Mouse (Mus musculus): ENCODE data around the gene Myoc.
"Not testable (repeated sequence)": the region's sequence is repeated elsewhere in the genome, so short reads cannot be mapped to it uniquely, and the experiment has no call there.

Gene Myoc

DNA sequence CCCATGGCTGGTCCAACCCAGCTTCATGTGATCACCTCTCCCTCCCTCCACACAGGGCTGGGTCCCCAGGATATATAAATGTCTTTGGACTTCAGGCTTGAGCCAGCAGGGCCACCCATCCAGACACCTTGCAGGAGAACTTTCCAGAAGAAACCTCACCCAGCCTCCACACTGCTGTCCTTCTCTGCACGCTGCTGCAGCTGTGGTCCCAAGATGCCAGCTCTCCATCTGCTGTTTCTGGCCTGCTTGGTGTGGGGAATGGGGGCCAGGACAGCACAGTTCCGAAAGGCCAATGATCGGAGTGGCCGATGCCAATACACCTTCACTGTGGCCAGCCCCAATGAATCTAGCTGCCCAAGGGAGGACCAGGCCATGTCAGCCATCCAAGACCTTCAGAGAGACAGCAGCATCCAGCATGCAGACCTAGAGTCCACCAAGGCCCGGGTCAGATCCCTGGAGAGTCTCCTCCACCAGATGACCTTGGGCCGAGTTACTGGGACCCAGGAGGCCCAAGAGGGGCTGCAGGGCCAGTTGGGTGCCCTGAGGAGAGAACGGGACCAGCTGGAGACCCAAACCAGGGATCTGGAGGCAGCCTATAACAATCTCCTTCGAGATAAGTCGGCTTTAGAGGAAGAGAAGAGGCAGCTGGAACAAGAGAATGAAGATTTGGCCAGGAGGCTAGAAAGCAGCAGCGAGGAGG lies at the start of gene Myoc:
Myoc (plus strand) TSS at position 105 of the 700 bp plus-strand sequence.
- no peak for DNase-seq (ENCODE audit: extremely low spot score, low read depth, low spot score)

DNA sequence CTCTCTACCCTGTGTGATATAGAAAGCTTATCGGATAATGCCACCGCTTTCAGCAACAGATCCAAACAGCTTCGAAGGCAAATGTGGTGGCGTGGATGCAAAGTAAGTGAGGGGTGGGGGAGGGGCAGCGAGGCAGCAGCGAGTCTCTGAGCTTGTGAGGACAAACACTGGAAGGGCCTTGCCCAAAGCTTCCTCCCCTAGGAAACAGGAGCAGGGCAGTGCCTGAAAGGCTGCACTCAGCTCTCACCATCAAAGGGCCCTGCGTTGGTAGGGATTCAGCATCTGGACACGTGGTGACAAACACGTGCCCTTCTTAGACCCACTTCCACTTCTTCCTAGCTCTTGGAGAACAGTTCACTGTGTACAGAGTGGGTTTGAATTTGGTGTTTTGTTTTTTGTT lies 49.5 kb upstream of the Myoc start:
- DNase-seq (ENCODE audit: extremely low spot score, low read depth, low spot score), result no peak

DNA sequence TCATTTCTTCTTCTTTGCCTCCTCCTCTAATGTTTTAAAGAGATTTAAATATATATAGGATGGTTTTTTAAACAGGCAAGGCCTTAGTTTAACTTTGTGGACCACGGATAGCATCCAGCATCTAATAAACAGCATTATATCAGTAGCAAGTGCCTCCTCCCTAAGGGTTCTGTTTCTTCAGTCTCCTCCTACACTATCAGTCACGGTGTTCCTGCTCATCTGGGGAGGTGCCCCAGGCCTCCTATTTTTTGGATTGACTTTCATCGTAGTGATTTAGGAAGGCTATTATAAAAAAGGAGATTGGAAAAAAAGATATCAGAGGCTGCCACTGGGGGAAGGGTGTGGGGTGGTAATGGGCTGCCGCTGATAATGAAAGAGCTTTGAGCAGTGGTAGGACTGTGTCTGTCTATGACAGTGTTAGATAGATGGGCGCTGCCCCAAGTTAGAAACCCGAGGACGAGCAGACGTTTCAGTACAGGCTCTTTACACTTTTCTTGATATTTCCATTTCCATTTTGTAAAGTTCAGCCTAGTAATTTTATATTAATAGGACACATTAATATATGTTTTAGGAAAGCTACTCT lies 48.4 kb upstream of the Myoc start:
- no peak for DNase-seq (ENCODE audit: extremely low spot score, low read depth, low spot score)

GRCm38 (mm10) chr1:162597379-162598102 lies 41.4 kb upstream of the Myoc start:
- no peak for DNase-seq (ENCODE audit: extremely low spot score, low read depth, low spot score)

DNA sequence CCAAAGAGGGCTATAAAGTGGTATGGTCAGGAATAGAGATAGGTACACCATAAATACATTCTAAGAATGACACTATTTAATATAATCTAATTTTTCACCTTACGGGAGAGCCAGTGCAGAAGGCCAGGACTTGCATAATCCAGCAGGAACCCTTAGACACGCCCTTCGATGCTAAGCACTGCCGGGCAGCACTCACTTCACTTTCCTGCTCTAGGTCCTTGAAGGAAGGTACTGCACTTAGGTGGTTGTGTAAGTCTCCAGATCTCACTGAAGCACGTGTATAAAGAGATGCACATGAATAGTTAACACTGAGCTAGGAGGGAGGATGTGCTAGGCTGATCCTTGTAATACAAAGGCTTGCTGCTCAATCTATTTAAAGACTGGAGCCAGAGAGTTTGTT lies 39.3 kb upstream of the Myoc start:
- DNase-seq (ENCODE audit: extremely low spot score, low read depth, low spot score), result no peak

GRCm38 (mm10) chr1:162601288-162601687 lies 37.7 kb upstream of the Myoc start:
- DNase-seq (ENCODE audit: extremely low spot score, low read depth, low spot score), result no peak

DNA sequence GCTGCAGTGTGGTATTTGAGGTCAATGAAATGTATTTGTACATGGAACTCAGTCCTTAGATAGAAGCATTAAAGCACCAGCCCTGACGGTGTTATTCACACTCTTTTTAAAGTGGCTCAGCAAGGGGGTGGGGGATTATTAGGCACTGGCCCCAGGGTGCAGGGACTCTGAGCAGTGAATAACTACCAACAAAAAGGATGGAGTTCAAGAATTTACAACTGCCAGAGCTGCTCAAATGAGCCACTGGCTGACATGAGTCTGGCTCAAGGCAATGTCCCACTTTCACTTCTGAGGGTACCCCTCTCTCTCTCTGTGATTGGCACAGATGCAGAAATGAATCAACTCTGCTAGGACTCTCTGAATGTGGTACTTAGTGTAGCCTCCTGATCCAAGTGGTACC lies 30.8 kb upstream of the Myoc start:
- no peak for DNase-seq (ENCODE audit: extremely low spot score, low read depth, low spot score)

DNA sequence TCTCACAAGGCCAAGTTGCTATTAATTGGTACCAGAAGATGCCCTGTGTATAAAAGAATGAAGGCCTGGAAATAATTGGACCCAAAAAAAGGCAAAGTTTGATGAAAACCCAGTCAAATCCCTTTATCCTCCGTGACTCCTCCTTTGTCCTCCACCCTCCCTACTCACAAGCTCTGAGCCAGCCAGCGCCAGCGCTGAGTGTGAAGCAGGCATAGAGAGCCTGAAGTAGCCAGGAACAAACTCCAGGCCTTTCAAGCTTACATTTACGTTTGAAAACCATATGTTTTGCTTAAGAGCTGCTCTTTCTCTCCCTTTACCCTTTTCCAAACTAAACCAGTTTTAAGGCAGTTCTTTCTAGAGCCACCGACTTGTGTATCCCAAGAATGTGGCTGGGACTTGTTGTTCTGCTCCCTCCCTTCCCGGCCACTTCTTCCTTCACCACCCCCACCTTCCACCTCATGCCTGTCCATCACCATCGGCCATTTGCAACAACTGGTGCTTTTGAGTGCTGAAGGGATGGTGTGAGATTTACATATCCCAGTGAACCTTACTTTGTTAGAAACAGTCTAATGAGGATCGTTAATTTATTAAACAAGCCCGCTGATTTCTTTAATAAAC lies 29.2 kb upstream of the Myoc start:
- DNase-seq (ENCODE audit: extremely low spot score, low read depth, low spot score), result no peak

GRCm38 (mm10) chr1:162611191-162611590 lies 27.8 kb upstream of the Myoc start:
- no peak for DNase-seq (ENCODE audit: extremely low spot score, low read depth, low spot score)

DNA sequence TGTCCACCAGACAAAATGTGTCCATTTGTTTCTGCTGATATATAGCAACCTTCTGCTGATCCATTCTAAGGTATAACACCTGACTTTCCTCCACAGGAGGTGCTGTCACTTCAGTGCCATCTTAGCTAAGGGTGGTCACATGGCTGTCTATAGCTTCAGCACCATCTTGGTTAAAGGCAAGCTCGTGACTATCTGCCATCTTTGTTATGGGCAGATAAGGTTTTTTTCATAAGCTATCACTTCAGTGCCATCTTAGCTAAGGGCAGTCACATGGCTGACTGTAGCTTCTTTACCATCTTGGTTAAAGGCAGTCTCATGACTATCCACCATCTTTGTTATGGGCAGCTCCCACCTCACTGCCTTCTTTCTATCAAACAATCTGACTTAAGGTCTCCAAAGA lies 23.4 kb upstream of the Myoc start:
- DNase-seq (ENCODE audit: extremely low spot score, low read depth, low spot score), result no peak

GRCm38 (mm10) chr1:162620487-162620886 lies 18.5 kb upstream of the Myoc start:
- no peak for DNase-seq (ENCODE audit: extremely low spot score, low read depth, low spot score)

DNA sequence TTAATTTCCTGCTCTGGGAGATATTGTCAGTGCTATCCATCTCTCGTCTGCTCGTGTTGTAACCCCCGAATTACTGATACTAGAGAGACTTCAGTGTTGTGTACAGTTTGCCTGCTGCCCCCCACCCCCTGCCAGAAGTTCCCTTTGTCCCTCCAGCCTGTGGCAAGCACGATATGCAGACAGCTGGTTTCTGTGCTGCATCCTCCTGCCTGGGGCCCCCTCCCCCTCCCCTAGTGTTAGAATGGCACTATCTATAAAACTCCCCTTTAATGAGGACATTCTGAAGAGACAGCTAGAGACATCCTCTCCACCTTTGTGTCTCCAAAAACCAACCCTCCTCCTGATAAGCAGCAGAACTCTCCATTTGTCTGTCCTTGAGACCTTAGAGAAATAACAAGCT lies 15.1 kb upstream of the Myoc start:
- DNase-seq (ENCODE audit: extremely low spot score, low read depth, low spot score), result no peak

DNA sequence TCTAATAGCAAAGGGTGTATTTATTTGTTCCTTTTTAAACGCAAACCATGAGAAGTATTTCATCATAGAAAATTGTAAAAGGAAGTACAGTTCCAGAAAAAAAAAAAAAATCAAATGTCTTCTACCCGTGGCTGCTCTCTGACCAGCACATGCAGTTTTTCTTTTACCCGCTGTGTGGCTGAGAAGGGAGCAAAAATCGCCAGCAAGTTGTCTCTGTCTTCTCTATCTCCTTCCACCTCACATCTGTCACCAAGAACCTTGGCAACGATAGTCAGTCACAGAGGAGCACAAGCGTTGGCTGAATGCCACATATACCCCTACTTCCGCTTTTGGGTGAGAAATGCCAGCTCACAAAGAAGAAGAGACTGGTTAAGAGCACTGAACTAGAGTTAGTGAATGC lies 13.7 kb upstream of the Myoc start:
- no peak for DNase-seq (ENCODE audit: extremely low spot score, low read depth, low spot score)

DNA sequence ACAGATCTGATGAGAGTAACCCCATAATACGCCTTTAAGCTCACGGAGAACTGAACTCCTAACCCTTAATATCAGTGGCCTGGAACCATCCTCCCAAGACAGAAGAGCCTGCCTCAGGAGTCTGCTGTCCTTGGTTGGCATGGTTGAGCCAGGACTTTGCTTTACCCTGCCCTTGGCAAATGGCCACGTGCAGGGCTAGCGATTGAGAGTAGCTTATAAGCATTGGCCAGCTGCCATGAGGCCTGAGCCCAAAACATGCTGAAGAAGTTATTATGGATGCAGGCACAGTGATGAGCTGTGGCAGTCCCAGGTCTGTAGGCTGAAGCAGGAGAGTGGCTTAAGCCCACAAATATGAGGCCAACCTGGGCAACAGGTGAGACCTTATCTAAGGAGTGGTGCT lies 11.1 kb upstream of the Myoc start:
- not testable (repeated sequence) for DNase-seq (ENCODE audit: extremely low spot score, low read depth, low spot score)

- DNase-seq (ENCODE audit: extremely low spot score, low read depth, low spot score), result not testable (repeated sequence)
Observed at GRCm38 (mm10) chr1:162628326-162628725, 10.6 kb upstream of the Myoc start.

DNA sequence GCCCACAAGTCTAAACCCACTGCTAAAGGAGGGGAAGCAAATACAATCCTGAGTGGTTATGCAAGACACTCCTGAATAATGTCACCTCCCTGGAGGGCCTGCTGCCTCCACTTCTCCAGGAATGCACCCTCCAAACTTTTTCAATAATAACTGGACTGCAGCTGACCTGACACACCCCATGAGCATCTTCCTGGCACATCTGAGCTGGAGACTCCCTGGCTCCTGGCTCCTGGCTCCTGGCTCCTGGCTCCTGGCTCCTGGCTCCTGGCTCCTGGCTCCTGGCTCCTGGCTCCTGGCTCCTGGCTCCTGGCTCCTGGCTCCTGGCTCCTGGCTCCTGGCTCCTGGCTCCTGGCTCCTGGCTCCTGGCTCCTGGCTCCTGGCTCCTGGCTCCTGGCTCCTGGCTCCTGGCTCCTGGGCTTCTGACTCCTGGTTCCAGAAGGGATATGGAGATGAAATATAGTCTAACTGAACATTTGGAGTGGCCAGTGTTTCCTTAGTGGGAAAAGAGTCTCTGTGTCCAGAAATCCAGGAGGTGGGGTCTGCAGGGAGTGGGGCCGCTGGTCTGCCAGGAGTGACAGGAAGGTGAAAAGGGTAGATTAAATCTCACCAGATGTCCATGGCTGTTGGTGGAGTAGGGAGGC lies 3.5 kb upstream of the Myoc start:
- not testable (repeated sequence) for DNase-seq (ENCODE audit: extremely low spot score, low read depth, low spot score)

- no peak for DNase-seq (ENCODE audit: extremely low spot score, low read depth, low spot score)
Observed at GRCm38 (mm10) chr1:162636516-162636915, 2.4 kb upstream of the Myoc start.

- DNase-seq (ENCODE audit: extremely low spot score, low read depth, low spot score), result no peak
Observed at GRCm38 (mm10) chr1:162638535-162638934, 420 bp upstream of the Myoc start.

GRCm38 (mm10) chr1:162639861-162640260 lies 906 bp downstream of the Myoc start:
- no peak for DNase-seq (ENCODE audit: extremely low spot score, low read depth, low spot score)

DNA sequence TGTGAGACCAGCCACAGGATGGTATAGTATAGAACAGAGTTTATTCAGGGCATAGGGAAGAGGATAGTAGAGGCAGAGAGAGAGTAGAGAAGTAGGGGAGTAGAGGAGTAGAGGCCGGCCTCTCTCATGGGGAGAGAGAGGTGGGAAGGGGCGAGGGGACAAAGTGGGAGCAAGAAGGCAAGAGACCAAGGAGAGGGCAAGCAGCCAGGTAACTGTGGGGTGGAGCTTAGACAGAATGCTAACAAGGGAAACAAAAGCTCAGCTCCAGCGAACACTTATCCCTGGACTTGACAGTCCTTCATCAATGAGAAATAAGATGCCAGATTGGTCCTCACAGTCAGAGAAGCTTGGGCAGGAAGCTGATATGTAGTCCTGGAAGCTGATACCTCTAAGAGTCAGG lies 3.6 kb downstream of the Myoc start:
- DNase-seq (ENCODE audit: extremely low spot score, low read depth, low spot score), result no peak

DNA sequence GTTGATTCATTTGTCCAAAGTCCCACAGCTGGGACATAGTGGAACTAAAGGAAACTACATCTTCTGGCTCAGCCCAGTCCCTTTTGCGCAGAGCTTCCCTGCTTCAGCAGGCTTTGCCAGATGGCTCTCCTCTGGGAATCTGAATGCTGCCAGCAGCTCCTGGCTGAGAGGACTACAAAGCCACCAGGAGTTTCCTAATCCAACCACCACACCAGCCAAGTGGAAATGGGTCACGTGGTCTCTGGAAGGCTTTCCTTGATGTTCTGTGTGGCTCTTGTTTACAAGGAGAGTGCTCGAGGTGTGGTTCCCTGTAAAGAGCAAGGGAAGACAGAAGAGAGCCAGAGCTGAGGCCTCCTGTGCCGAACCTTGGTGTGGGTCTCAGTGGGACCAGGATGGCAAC lies 4.8 kb downstream of the Myoc start:
- DNase-seq (ENCODE audit: extremely low spot score, low read depth, low spot score), result no peak

All from hindlimb bud, embryonic 11.5 days (tissue).